Mouse (Mus musculus) gastrocnemius, postnatal 36 days (tissue): ENCODE results near the gene Ptrh2. TPM values are rescaled to one million over a fixed set of nuclear protein-coding genes. Genes with fewer than 3 reads are reported as not detected.
A peak's percentile ranks its signal among the peaks of the same experiment; 100 is the strongest.

Experiments used
- DNase-seq, 2 experiments: peaks; one replicate each; pipeline ENCODE4 v3.0.0; 2022
- intact Hi-C: fragments of 180-260 bp; cut with DNase I; formaldehyde crosslinking; loops from one replicate; pipeline ENCODE4 v1.15.1; 2025
- long read RNA-seq, 2 experiments: library from polyadenylated mRNA; stranded (forward); transcript quantifications; one replicate each; pipeline ENCODE4 v2.0.0; 2021
- total RNA-seq, 2 experiments: library from RNA; stranded (reverse); gene quantifications; 2 replicates each; pipeline ENCODE4 v1.2.3; 2021

Gene Ptrh2
- 1 to 10 TPM; 5.1 to 6.1 TPM for total RNA-seq
- long read RNA-seq, experiment 1, transcript Ptrh2-202 (2 exons, 3,038 nt), result major isoform, 18 of 28 reads
- long read RNA-seq, experiment 1, partial matches to known transcripts, result 9 of 28 reads
- long read RNA-seq, experiment 1, other reads (novel, unspliced or antisense), result 1 of 28 reads
- long read RNA-seq, experiment 2, transcript Ptrh2-202 (2 exons, 3,038 nt), result major isoform, 18 of 28 reads
- long read RNA-seq, experiment 2, partial matches to known transcripts, result 0 of 28 reads
- long read RNA-seq, experiment 2, other reads (novel, unspliced or antisense), result 10 of 28 reads

- intact Hi-C loops, result no loop called here
Observed at GRCm38 (mm10) chr11:86683395-86684125, at the start of gene Ptrh2, which contains the start of gene Vmp1. Ptrh2 (plus strand) TSS chr11:86683985. Vmp1 (minus strand) TSS chr11:86683836.

GRCm38 (mm10) chr11:86634396-86634795, 49.4 kb upstream of the Ptrh2 start:
- no peak for DNase-seq
- intact Hi-C loops, result no loop called here

More at GRCm38 (mm10) chr11:86683395-86684125, at the start of gene Ptrh2, which contains the start of gene Vmp1:
- peak; percentile 92 to 96 for DNase-seq

- no peak for DNase-seq
- intact Hi-C loops, result no loop called here
Observed at GRCm38 (mm10) chr11:86637697-86638096, 46.1 kb upstream of the Ptrh2 start.

- DNase-seq, result no peak
- intact Hi-C loops, result no loop called here
Observed at GRCm38 (mm10) chr11:86641714-86642113, 42.1 kb upstream of the Ptrh2 start.

GRCm38 (mm10) chr11:86644553-86644952, 39.2 kb upstream of the Ptrh2 start:
- intact Hi-C loops, result no loop called here
- DNase-seq, result no peak

- intact Hi-C loops, result no loop called here
- DNase-seq, result no peak
Observed at GRCm38 (mm10) chr11:86646136-86646834, 37.5 kb upstream of the Ptrh2 start.

- intact Hi-C loops, result no loop called here
- DNase-seq, result no peak
Observed at GRCm38 (mm10) chr11:86646885-86647459, 36.8 kb upstream of the Ptrh2 start.

GRCm38 (mm10) chr11:86647706-86648447, 35.9 kb upstream of the Ptrh2 start:
- intact Hi-C loops, result no loop called here

GRCm38 (mm10) chr11:86649542-86649941, 34.2 kb upstream of the Ptrh2 start:
- intact Hi-C loops, result no loop called here
- DNase-seq, result no peak

More at GRCm38 (mm10) chr11:86647706-86648447, 35.9 kb upstream of the Ptrh2 start:
- DNase-seq, result no peak

- intact Hi-C loops, result no loop called here
- DNase-seq, result no peak
Observed at GRCm38 (mm10) chr11:86650676-86651075, 33.1 kb upstream of the Ptrh2 start.

- DNase-seq, result no peak
- intact Hi-C loops, result loop anchor here (2.0 kb wide), 1 partner anchor 84 kb away; no protein-coding TSS in a partner anchor
Observed at GRCm38 (mm10) chr11:86652578-86652979, 31.2 kb upstream of the Ptrh2 start.

- no peak for DNase-seq
Observed at GRCm38 (mm10) chr11:86653446-86653845, 30.3 kb upstream of the Ptrh2 start.

GRCm38 (mm10) chr11:86654096-86654495, 29.7 kb upstream of the Ptrh2 start:
- DNase-seq, result no peak
- intact Hi-C loops, result no loop called here

More at GRCm38 (mm10) chr11:86653446-86653845, 30.3 kb upstream of the Ptrh2 start:
- intact Hi-C loops, result loop anchor here (2.0 kb wide), 1 partner anchor 85 kb away; no protein-coding TSS in a partner anchor

- intact Hi-C loops, result no loop called here
- no peak for DNase-seq
Observed at GRCm38 (mm10) chr11:86655671-86656070, 28.1 kb upstream of the Ptrh2 start.

GRCm38 (mm10) chr11:86656849-86657567, 26.8 kb upstream of the Ptrh2 start:
- intact Hi-C loops, result no loop called here
- DNase-seq, result no peak

- DNase-seq, result no peak
- intact Hi-C loops, result no loop called here
Observed at GRCm38 (mm10) chr11:86657863-86658262, 25.9 kb upstream of the Ptrh2 start.

- no peak for DNase-seq
- intact Hi-C loops, result no loop called here
Observed at GRCm38 (mm10) chr11:86662986-86663895, 20.5 kb upstream of the Ptrh2 start.

GRCm38 (mm10) chr11:86663977-86664376, 19.8 kb upstream of the Ptrh2 start:
- no peak for DNase-seq
- intact Hi-C loops, result no loop called here
